Mouse (Mus musculus): ENCODE data around the gene Lck.
A peak's percentile ranks its signal among the peaks of the same experiment; 100 is the strongest.

DNA sequence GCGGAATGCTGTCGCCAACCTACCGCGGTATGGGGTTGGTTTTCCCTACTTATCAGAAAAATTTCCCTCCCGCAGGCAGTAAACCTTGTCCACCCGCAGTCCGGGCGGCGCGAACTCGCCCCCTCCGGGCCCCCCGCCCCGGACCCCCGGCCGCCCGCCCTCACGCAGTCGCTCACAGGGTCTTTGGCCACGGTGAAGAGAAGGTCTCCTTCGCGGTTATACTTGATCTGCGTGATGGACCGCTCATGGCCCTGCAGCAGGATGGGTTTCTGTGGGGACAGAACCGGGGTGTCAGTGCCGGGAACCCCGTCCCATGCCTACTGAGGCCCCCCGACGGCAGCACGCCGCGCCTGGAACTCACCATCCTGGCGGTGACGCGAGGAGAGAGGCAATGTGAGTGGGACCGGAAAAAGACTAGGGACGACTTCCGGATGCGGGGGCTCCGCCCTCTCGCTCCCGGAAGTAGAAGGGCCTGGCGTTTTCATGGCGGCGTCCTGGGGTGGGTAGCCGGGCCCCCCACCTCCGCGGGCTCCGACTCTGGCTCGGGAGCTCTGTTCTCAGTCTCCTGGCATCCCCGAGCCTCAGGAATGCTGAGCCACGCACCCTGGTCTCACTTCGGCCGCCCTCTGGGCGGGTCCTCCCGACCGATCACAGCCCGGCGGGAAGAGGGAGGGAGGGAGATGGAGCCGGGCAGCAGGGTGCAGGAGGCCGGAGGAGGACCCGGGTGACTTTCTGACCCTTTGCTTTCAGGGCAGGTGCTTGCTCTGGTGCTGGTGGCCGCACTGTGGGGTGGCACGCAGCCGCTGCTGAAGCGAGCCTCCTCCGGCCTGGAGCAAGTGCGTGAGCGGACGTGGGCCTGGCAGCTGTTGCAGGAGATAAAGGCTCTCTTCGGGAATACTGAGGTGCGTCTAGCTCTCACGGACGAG lies 27.1 kb upstream of the Lck start, which contains the start of the genes Eif3i and Tmem234:
- TF ChIP-seq CTCF (IDR thresholded peaks at IDR 0.05) (peak; percentile 37), EP300 (IDR thresholded peaks at IDR 0.05) (no peak)

All from lung, postnatal 0 days (tissue).